Mouse (Mus musculus): ENCODE data around the gene Trarg1.

Gene Trarg1

DNA sequence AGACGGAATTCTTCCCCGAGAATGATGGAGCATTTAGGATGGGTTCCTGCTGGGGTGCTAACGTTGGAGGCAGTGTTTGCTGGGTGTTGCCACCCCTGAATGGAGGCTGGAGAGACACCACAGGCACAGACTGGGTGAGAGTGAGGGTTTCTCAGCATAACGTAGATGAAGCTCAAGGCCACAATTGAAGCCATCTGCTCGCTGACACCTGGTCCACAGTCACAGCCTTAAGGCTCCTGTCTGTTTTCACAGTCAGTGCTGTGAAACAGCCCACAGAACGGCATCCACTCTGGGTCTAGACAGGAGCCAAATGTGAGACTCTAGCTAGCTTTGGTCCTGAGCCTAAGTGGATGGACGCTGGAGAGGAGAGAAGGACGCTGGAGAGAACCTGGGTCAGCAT lies 5.4 kb upstream of the Trarg1 start:
- DNase-seq, result no peak

DNA sequence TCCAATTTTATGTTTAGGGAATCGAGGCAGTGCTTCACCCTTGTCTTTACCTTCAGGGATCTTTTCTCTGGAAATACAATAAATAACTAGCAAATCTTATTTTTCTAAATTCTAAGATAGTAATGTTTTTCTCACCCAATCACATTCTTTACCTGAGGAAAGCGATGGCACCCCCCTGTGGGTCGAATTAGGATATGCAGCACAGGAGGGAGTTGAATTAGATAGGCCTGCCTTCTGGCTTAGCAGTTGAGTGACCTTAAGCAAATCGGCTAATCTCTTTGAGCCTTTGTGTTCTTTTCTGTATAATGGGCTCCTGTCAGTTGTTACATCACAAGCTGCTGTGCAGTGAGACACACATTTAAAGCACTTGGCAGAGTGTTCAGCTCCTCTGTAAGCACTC lies 4.9 kb upstream of the Trarg1 start:
- no peak for DNase-seq

DNA sequence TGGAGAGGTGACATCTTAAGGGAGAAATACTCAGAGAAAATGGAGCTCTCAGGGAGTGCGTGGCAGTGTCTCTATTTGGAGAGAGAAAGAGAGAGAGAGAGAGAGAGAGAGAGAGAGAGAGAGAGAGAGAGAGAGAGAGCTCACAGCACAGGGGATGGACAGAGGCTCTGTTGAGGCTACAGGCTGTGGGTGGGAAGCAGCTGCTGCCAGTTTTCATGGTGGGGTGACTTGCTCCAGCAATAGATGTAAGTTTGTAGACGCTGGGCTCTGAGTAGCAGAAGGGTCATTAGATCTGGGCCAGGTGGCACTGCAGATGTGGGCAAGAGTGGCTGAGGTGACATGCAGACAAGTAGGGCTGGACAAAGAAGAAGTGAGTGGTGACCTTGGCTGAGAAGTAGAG lies 6.0 kb downstream of the Trarg1 start:
- DNase-seq, result no peak

DNA sequence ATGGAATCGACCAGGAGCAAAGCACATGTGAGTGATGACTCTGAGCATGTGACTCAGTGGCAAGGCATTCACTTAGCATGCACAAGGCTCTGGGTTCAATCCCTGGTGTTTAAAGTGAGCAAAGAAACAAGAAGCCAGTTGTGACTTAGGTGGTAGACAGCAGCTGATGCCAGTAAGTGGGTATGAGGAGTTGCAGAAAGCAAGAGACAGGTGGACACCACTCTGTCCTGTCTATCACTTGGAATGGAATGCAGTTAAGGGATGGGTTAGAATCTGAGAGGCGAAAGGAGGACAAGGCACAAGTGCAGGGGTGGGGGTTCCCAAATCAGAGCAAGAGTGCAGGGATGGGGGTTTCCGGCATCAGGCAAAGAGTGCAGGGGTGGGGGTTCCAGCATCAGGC lies 12.5 kb downstream of the Trarg1 start:
- no peak for DNase-seq

DNA sequence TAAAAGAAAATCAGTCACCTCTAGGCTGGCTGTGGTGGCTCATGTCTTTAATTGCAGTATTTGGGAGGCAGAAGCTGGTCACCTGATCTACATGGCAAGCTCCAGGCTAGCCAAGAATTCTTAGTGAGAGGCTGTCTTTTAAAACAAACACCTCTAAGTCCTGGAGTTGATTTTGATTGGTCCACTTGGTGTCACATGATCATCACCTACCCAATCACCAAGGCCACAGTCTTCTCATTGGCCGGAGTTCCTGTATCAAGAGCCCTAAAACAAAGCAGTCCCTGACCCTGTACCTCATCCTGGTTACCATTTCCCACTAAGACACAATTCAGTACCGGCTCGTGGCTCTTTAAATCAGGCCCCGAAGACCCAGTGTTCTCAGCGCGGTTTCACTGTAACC lies 16.2 kb downstream of the Trarg1 start:
- DNase-seq, result no peak

DNA sequence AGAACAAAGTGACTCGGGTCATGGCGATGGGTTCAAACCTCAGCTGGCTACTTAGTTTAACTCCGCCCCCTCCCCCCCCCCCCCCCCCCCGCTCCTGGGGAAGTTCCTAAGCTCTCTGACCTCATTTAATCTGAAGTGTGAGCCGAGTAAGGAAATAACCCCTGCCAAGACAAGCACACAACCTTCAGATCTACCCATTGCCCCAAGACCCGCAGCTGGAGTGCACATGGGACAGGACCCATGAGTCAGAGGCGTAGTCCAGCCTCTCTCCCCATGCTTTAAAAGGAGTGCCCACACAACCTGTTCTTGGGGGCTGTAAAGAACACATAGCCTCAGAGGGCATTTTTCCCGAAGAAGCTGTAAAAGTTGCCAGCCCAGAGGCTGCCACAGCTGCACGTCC lies 20.0 kb downstream of the Trarg1 start:
- DNase-seq, result no peak

DNA sequence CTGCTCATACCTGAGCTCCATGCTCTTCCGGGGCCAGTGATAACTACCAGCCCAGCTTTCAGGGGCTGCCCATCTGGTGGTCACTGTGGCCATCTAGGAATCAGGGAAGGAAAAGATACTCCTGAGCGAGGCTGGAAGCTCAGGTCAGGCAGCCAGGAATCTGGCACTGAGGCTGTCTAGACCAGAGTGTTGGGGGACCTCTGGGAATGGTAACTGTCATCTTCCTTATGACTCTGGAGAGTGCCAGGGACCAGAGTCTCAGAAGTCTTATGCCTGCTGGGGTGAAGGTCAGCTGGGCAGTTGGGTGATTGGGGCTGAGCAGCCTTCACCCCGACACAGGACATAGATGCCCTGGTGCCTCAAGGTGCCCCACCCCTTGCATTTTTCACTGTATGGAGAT lies 28.0 kb downstream of the Trarg1 start:
- DNase-seq, result no peak

DNA sequence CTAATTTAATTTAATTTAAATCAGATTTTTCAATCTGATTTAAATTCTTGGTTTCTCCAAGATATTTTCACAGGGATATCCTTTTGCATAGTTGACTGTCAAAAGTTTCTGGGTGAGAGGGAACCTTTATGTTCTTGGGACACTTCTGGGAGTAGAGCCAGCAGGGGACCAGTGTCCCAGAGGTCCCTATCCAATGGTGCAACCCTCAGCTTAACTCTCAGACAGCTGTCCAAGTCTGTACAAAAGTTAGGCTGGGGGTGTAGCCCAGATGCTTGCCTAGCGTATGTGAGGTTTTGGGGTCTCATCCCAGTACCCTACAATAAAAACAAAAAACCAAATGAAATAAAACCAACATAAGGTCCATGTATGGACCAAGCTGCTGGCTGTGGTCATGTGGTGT lies 28.5 kb downstream of the Trarg1 start:
- no peak for DNase-seq

DNA sequence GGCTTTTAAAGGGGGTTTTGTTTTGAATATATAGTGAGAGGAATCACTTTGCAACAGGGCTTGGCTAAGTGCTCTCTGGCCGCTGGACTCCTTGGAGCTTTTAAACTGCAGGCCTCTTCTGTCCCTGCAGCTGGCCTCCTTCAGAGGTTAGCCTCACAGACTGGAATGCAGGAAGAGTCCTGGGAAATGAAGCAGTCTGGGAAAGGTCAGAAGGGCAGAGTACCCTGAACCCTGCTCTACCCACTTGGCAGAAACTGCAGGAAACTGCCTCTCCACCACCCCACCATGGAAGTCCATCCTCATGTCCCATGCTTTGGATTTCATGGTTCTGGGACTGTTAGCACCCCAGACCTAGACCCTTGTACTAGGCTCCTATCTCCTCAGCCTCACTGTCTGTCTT lies 29.3 kb downstream of the Trarg1 start:
- DNase-seq, result no peak

DNA sequence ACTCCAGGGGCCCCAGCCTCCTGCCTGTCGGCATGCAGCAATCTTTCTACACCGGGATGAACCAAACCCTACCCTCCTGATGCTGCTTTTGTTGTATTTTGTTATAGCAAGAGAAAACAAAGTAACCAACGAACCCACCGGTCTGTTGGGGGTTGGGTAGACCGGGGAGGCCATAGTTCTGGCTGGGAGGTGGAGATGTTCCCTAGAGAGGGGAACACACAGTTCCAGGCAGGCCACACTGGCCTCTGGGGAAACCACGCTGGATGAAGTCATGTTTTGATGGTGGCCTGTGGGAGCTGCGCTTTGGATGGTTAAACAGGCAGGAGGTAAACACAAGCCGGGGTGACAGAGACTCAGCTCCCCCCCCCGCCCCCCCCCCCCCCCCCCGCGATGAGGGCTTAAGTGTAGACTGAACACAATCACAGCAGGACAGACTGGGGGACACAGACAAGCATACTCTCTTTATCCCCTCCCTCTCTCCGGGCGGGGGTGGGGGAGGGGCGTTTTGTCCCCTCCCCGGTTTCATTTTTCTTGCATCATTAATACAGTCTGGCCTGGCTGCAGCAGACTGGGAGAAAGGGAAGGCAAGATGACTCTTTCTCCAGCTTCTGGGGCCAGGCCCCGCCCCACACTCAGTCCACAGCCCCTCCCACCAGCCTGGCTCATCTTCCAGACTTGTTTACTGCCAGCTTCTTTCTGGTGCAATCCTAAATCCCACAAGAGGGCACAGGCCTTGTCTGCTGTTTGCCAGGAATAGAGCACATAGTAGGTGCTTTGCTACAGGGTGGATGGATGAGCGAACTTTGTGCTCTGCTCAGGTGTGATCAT lies 30.2 kb downstream of the Trarg1 start:
- DNase-seq, result no peak

DNA sequence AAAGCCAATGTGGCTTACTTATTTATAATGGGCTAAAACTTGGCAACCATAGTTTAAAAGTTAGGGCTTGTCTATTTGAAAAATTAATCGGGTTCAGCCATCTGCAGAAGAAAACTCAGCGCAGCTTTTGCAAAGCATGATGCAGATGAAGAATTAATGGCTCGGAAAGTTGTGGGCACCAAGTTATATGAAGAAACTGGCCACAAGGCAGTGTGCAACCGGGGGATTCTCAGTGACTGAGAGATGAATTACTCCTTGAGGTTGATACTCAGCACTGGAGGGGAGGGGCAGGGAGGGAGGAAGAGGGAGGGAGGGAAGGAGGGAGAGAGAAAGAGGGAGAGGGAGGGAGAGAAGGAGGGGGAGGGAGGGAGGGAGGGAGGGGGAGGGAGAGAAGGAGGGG lies 37.4 kb downstream of the Trarg1 start:
- DNase-seq, result no peak

DNA sequence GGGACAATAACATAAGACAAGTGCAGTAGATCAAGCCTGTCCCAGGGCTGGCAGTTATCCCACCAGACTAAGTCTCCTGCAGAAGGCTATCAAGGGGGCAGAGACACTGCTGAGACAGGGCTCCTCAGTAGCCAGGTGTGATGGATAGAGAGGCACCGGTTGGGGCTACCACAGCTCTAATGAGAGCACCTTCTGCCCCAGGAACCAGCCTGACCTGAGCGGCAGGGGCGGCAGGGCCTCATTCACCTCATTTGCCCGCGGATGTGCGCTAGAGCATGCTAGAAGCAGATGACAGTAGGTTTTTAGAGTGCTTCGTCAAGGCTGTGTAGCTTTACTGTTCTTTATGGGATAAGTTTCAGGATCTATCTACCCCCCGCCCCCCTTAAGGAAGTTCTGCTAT lies 44.3 kb downstream of the Trarg1 start:
- DNase-seq, result no peak

DNA sequence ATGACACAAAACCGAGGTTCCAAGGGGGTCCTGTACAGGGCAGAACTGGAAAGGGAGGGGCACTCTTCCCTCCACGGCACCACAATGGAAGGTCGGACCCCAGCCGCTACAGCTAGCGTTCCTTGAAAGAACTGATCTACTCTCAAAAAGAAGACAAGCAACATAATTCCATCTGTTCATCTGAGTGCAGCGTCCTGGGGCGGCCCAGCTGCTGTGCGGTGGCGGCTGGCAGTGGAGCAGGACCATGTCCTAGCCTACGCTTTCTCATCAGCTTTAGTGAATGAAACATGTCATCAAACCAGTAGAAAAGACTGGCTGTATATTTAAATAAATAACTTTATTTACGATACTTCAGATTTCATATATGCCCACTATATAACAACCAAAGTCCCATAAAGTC lies 48.5 kb downstream of the Trarg1 start:
- DNase-seq, result no peak

DNA sequence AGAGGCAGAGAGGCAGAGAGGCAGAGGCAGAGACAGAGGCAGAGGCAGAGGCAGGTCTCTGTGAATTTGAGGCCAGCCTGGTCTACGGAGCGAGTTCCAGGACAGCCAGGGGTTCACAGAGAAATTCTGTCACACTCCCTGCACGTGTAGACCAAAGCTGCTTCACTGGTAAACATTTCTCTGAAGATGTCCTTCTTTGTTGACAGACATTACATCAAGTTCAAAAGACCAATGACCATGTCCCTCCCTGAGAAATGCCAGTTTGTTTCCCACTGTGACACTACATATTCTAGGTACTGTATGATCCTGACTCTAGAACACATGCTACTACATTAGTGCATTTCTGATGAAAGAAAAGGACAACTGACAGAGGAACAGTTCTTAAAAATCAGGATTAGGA lies 51.0 kb downstream of the Trarg1 start:
- DNase-seq, result no peak

DNA sequence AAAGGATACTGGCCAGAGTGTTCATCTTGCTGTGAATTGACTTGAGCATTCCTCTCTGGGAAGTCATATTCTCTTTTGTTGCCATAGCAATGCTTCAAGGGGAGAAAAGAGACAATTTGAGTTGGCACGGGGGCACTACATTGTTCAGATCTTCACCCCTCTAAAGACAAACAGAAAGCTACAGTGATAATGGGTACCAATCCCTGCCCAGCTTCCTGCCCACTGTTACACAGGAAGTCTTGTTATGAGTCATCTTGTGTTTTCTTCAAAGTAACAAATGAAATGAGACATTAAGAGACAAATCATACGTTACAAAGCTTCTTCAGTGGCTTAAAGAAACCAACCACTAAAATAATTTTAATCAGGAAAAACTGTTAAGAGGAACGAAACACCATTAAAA lies 55.0 kb downstream of the Trarg1 start:
- no peak for DNase-seq

DNA sequence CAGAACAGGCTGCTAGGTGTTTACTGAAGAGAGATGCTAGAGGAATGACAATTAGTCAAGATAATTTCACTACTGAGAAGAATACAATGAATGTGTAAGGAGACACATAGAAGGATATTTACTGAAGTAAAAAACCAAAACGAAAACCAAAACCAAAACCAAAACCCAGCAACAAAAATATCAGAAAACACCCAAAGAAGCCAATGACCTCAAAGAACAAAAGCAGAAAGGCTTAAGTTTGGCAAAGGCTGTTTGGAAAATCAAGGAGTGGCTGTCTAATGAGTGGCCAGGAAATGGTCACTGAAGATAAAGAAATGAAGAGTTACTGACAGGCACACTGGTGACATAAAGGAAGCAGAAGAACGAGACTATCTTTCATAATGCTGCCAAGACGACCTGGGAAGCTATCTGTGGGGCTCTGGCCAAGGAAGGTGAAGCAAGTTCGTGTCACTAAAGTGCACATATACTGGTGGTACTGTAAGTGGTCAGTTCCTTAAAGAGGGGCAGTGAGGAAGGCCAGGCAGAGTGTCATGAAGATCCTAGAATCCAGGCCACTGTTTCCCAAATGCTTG lies 56.2 kb downstream of the Trarg1 start:
- no peak for DNase-seq

DNA sequence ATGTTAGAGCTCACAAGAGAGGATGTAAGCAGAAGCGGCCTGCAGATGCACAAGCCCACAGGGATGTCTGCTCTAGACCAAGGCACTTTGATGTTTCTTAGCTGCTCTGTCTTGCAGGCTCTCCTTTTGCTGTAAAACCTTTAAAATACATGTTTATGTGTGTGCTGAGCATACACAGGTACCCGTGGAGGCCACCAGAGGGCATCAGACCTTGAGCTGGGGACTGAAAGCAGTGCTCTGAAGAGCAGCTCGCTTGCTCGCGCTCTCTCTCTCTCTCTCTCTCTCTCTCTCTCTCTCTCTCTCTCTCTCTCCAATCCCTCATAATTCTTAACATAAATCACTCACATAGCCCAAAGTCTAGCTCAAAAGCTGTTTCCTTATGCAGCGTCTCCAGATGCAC lies 59.5 kb downstream of the Trarg1 start:
- DNase-seq, result peak; percentile 54 to 64

DNA sequence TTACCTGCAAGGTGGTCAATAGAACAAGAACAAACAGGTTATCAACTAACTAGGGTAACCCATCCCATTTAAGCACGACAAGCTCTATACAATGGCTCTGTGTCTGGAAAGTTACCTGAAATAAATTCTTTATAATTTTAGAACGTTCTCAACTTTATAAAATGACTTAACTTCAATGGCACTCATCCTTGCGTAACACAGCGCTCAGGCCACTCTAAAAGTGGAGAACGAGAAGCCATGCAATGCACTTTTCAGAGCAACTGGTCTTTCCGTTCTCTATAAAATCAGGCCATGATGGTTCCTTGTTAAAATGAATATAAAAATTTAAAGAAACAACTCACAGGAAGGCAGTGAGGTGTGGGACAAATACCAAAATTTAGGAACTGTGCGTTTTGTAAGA lies 62.9 kb downstream of the Trarg1 start:
- DNase-seq, result no peak

DNA sequence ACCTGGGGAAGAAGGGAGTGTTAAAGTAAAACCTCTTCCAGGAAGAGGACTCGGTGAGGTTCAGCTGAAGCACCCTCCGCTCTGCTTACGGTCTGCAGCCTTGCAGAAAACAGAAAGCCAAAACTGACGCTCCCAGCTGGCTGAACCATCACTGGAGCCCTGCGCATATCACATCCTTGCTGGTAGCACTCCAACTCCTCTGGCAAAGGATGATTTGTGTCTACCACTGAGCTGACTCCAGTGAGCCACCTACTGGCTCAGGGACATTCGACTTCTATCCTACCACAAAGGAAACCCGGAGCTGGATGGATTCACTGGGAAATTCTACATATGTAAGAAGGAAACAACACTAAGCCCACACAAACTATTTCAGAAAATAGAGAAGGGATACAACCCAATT lies 64.9 kb downstream of the Trarg1 start:
- no peak for DNase-seq

DNA sequence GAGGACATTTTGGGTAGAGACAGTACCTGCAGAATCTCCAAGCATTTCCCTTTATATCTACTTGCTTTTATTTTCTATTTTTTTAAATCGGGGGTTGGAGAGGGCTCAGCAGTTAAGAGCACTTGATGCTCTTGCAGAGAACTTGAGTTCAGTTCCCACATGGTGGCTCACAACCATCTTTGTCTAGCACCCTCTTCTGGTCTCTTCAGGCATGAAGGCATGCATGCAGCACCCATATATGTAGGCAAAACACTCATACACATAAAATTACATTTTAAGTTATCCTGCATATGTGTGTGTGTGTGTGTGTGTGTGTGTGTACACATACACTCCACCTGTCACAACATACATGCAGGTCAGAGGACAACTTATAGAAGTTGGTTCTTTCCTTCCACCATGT lies 66.3 kb downstream of the Trarg1 start:
- no peak for DNase-seq

All from thymus, postnatal 36 days (tissue).